Mouse (Mus musculus): ENCODE data around the gene Cd300lf. TPM values are rescaled to one million over a fixed set of nuclear protein-coding genes. Genes with fewer than 3 reads are reported as not detected.
A peak's percentile ranks its signal among the peaks of the same experiment; 100 is the strongest.

Gene Cd300lf
- polyA plus RNA-seq, 1 experiment from 2014 or later = 122 TPM

- Histone ChIP-seq H3K4me3 (ENCODE audit: inconsistent target) (no peak overlapping the region), H3K79me2 (ENCODE audit: inconsistent target) (no peaks in the 10 kb centered on the region), H3K36me3 (ENCODE audit: inconsistent target) (no peaks in the 10 kb centered on the region), H3K27ac (peak overlapping the region; percentile 27)
- 84% methylated on average over 8 of the region's 8 CpGs for WGBS (ENCODE audit: missing documents)
These were observed 28.8 kb downstream of the Cd300lf start for GRCm38 (mm10) chr11:115104769-115105563.

GRCm38 (mm10) chr11:115103470-115104413 lies 30.1 kb downstream of the Cd300lf start:
- WGBS (ENCODE audit: missing documents) = 88% methylated on average over 18 of the region's 25 CpGs
- no peaks in the 10 kb centered on the region for H3K79me2 ChIP-seq (ENCODE audit: inconsistent target)
- no peaks in the 10 kb centered on the region for H3K36me3 ChIP-seq (ENCODE audit: inconsistent target)
- no peak overlapping the region for H3K27ac ChIP-seq
- no peak overlapping the region for H3K4me3 ChIP-seq (ENCODE audit: inconsistent target)

- no peaks in the 10 kb centered on the region for H3K36me3 ChIP-seq (ENCODE audit: inconsistent target)
- 96% methylated on average over 9 of the region's 9 CpGs for WGBS (ENCODE audit: missing documents)
- H3K79me2 ChIP-seq (ENCODE audit: inconsistent target) = no peaks in the 10 kb centered on the region
- H3K27ac ChIP-seq = no peak overlapping the region
- no peak overlapping the region for H3K4me3 ChIP-seq (ENCODE audit: inconsistent target)
These were observed 31.7 kb downstream of the Cd300lf start for GRCm38 (mm10) chr11:115102116-115102515.

- 90% methylated on average over 6 of the region's 6 CpGs for WGBS (ENCODE audit: missing documents)
- Histone ChIP-seq H3K79me2 (ENCODE audit: inconsistent target) (no peaks in the 10 kb centered on the region), H3K36me3 (ENCODE audit: inconsistent target) (no peaks in the 10 kb centered on the region), H3K4me3 (ENCODE audit: inconsistent target) (no peak overlapping the region), H3K27ac (no peak overlapping the region)
These were observed 32.2 kb downstream of the Cd300lf start for GRCm38 (mm10) chr11:115101615-115102051.

- Histone ChIP-seq H3K79me2 (ENCODE audit: inconsistent target) (no peaks in the 10 kb centered on the region), H3K4me3 (ENCODE audit: inconsistent target) (no peak overlapping the region), H3K27ac (no peak overlapping the region), H3K36me3 (ENCODE audit: inconsistent target) (no peaks in the 10 kb centered on the region)
- 95% methylated on average over 7 of the region's 7 CpGs for WGBS (ENCODE audit: missing documents)
These were observed 33.1 kb downstream of the Cd300lf start for GRCm38 (mm10) chr11:115100741-115101140.

- H3K36me3 ChIP-seq (ENCODE audit: inconsistent target) = no peaks in the 10 kb centered on the region
- H3K4me3 ChIP-seq (ENCODE audit: inconsistent target) = no peak overlapping the region
- no peak overlapping the region for H3K27ac ChIP-seq
- no peaks in the 10 kb centered on the region for H3K79me2 ChIP-seq (ENCODE audit: inconsistent target)
- 70% methylated on average over 5 of the region's 5 CpGs for WGBS (ENCODE audit: missing documents)
These were observed 33.7 kb downstream of the Cd300lf start for GRCm38 (mm10) chr11:115100032-115100621.

GRCm38 (mm10) chr11:115099241-115099840 lies 34.5 kb downstream of the Cd300lf start:
- Histone ChIP-seq H3K4me3 (ENCODE audit: inconsistent target) (no peak overlapping the region), H3K27ac (no peak overlapping the region), H3K36me3 (ENCODE audit: inconsistent target) (no peaks in the 10 kb centered on the region), H3K79me2 (ENCODE audit: inconsistent target) (no peaks in the 10 kb centered on the region)
- 89% methylated on average over 16 of the region's 16 CpGs for WGBS (ENCODE audit: missing documents)

- Histone ChIP-seq H3K36me3 (ENCODE audit: inconsistent target) (no peaks in the 10 kb centered on the region), H3K4me3 (ENCODE audit: inconsistent target) (no peak overlapping the region), H3K79me2 (ENCODE audit: inconsistent target) (no peaks in the 10 kb centered on the region), H3K27ac (no peak overlapping the region)
- 80% methylated on average over 9 of the region's 10 CpGs for WGBS (ENCODE audit: missing documents)
These were observed 35.4 kb downstream of the Cd300lf start for GRCm38 (mm10) chr11:115098203-115098932.

GRCm38 (mm10) chr11:115092140-115092539 lies 41.7 kb downstream of the Cd300lf start:
- Histone ChIP-seq H3K79me2 (ENCODE audit: inconsistent target) (no peaks in the 10 kb centered on the region), H3K36me3 (ENCODE audit: inconsistent target) (no peaks in the 10 kb centered on the region), H3K27ac (no peak overlapping the region), H3K4me3 (ENCODE audit: inconsistent target) (no peak overlapping the region)
- WGBS (ENCODE audit: missing documents) = 49% methylated on average over 3 of the region's 4 CpGs

GRCm38 (mm10) chr11:115091362-115091901 lies 42.4 kb downstream of the Cd300lf start, which contains the start of gene Rab37:
TSS of gene Rab37 (plus strand) at chr11:115091431.
- Histone ChIP-seq H3K79me2 (ENCODE audit: inconsistent target) (no peaks in the 10 kb centered on the region), H3K4me3 (ENCODE audit: inconsistent target) (no peak within 1 kb of the TSS), H3K27ac (no peak within 1 kb of the TSS), H3K36me3 (ENCODE audit: inconsistent target) (no peaks in the 10 kb centered on the region)
- 3% methylated on average over 35 of the region's 36 CpGs for WGBS (ENCODE audit: missing documents)

- WGBS (ENCODE audit: missing documents) = 71% methylated on average over 6 of the region's 6 CpGs
- Histone ChIP-seq H3K27ac (no peak overlapping the region), H3K36me3 (ENCODE audit: inconsistent target) (no peaks in the 10 kb centered on the region), H3K79me2 (ENCODE audit: inconsistent target) (no peaks in the 10 kb centered on the region), H3K4me3 (ENCODE audit: inconsistent target) (no peak overlapping the region)
These were observed 43.9 kb downstream of the Cd300lf start for GRCm38 (mm10) chr11:115089853-115090252.

- Histone ChIP-seq H3K36me3 (ENCODE audit: inconsistent target) (no peaks in the 10 kb centered on the region), H3K79me2 (ENCODE audit: inconsistent target) (no peaks in the 10 kb centered on the region)
- WGBS (ENCODE audit: missing documents) = 38% methylated on average over 7 of the region's 7 CpGs
These were observed 47.6 kb downstream of the Cd300lf start for GRCm38 (mm10) chr11:115086213-115086612.

GRCm38 (mm10) chr11:115085064-115085463 lies 48.7 kb downstream of the Cd300lf start:
- 94% methylated on average over 6 of the region's 8 CpGs for WGBS (ENCODE audit: missing documents)
- H3K36me3 ChIP-seq (ENCODE audit: inconsistent target) = no peaks in the 10 kb centered on the region
- no peak overlapping the region for H3K4me3 ChIP-seq (ENCODE audit: inconsistent target)
- no peaks in the 10 kb centered on the region for H3K79me2 ChIP-seq (ENCODE audit: inconsistent target)
- no peak overlapping the region for H3K27ac ChIP-seq

More at GRCm38 (mm10) chr11:115086213-115086612, 47.6 kb downstream of the Cd300lf start:
- no peak overlapping the region for H3K4me3 ChIP-seq (ENCODE audit: inconsistent target)
- H3K27ac ChIP-seq = no peak overlapping the region

Measured in macrophage (primary cell).